Mouse (Mus musculus): Measurements from ENCODE around the gene Tmem115.

DNA sequence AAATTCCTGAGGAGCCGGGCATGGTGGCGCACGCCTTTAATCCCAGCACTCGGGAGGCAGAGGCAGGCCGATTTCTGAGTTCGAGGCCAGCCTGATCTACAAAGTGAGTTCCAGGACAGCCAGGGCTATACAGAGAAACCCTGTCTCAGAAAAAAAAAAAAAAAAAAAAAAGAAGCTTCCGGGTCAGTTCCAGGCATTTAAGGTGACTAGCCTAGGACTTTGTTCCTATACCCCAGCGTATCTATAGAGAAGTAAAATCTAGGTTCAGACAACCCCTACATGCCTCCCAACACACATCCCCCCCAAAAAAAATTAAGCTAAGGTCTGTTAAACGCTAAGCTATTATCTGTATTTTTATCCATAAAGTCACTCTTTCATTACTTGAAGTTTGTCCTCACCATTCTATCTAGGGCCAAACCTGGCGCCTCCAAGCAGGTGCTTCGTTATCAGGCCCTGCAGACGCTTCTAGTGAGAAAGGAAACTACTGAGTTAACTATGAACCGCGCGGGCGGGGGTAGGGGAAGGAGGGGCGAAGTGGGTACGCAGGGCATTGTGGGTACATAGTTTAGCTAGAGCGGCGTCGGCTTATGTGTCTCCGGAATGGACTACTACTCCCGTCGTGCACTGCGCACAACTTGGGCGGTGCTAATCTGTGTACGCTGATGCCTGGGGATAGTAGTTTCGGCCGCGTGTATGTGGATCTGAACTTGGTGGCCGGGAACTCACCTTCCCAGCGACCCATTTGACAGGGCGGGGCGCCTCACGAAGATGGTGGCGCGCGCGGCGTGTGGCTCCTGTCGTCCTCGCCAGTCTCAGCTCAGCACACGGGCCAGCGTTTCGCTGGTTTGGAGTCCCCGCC is 53.5 kb downstream of the Tmem115 start, which contains the start of gene Ifrd2:
- no peak for TF ChIP-seq CTCF (IDR thresholded peaks at IDR 0.05; ENCODE audit: low read depth)
- TF ChIP-seq EP300 (IDR thresholded peaks at IDR 0.05; ENCODE audit: low read depth) = peak; percentile 99
